Mouse (Mus musculus) embryo, embryonic 11 days (tissue): ENCODE results near the gene Zfp638.
A peak's percentile ranks its signal among the peaks of the same experiment; 100 is the strongest.
"Not testable (repeated sequence)": the region's sequence is repeated elsewhere in the genome, so short reads cannot be mapped to it uniquely, and the experiment has no call there.

Experiments
- DNase-seq: peaks from one replicate; pipeline ENCODE4 v3.0.0-alpha.2; 2015

Zfp638 gene

GRCm38 (mm10) chr6:84010303-84011225, 143.7 kb downstream of the Zfp638 start:
- DNase-seq, result peak; percentile 52

- DNase-seq, result peak; percentile 53
These were observed 148.2 kb downstream of the Zfp638 start for GRCm38 (mm10) chr6:84014961-84015683.

GRCm38 (mm10) chr6:84016851-84017250, 149.9 kb downstream of the Zfp638 start:
- no peak for DNase-seq

- DNase-seq, result no peak
These were observed 150.5 kb downstream of the Zfp638 start for GRCm38 (mm10) chr6:84017392-84017791.

- DNase-seq, result peak; percentile 78
These were observed 152.1 kb downstream of the Zfp638 start for GRCm38 (mm10) chr6:84018906-84019550.

GRCm38 (mm10) chr6:84020002-84020401, 153.1 kb downstream of the Zfp638 start:
- DNase-seq, result no peak

GRCm38 (mm10) chr6:84021990-84022389, 155.1 kb downstream of the Zfp638 start:
- no peak for DNase-seq

GRCm38 (mm10) chr6:84025636-84026035, 158.7 kb downstream of the Zfp638 start:
- no peak for DNase-seq

- no peak for DNase-seq
These were observed 161.9 kb downstream of the Zfp638 start for GRCm38 (mm10) chr6:84028791-84029190.

- DNase-seq, result no peak
These were observed 162.9 kb downstream of the Zfp638 start for GRCm38 (mm10) chr6:84029775-84030174.

- not testable (repeated sequence) for DNase-seq
These were observed 165.6 kb downstream of the Zfp638 start for GRCm38 (mm10) chr6:84032516-84032915.
